22 mouse cellular contexts compared by ENCODE assay signal in the genomic region with DNA sequence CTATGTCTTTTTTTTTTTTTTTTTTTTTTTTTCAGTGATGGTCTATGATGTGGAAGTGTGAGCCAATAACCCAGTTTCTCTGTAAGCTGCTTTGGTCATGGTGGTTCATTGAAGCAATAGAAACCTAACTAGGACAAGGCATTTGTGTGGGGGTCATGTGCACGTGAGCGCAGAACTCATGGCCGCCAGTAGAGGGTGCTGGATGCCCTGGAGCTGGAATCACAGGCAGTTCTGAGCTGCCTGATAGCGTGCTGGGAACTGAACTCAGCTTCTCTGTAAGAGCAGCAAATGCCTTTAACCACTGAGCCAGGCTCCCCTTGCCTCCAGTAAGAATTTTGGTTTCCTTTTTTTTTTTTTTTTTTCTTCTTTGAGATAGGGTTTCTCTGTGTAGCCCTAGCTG. TPM values are rescaled to one million over a fixed set of nuclear protein-coding genes. Genes with fewer than 3 reads are reported as not detected.
DNase-seq lines count a peak whose midpoint lies in the region; ATAC-seq and TF ChIP-seq lines count a peak whose summit lies in the region.
"Had no signal": no experiment of that assay in that cellular context is flagged by ENCODE, and none has a peak within 500 bp of the region (broad histone marks: within the 10 kb centered on the region; RNA-seq: fewer than 3 reads in every experiment).

No protein-coding gene starts in this region.

- no peak overlapping the region for H3K4me2 ChIP-seq in liver, embryonic 14.5 days (ENCODE audit: low read depth)
- H3K4me2 ChIP-seq: embryonic facial prominence, embryonic 13.5 days; forebrain, embryonic 15.5 days; hindbrain, embryonic 12.5 days; limb, embryonic 12.5 days; lung, embryonic 14.5 days; midbrain, embryonic 12.5 days had no signal

- H3K27ac ChIP-seq in layer of hippocampus, adult 2 months = no peak overlapping the region
- no peak overlapping the region for H3K27ac ChIP-seq in ES-E14 (ENCODE audit: insufficient read depth, low read depth, low read length, poor library complexity, severe bottlenecking)
- H3K27ac ChIP-seq in liver, embryonic 14.5 days = no peak overlapping the region
- H3K27ac ChIP-seq: embryonic facial prominence, embryonic 13.5 days; forebrain, embryonic 15.5 days; heart, embryonic 10.5 days; hindbrain, embryonic 12.5 days; limb, embryonic 12.5 days; midbrain, embryonic 12.5 days had no signal

- ATAC-seq in liver, embryonic 14.5 days (ENCODE audit: insufficient read depth) = no peak
- ATAC-seq: forebrain, embryonic 15.5 days had no signal

- peaks cover 2% of the 10 kb centered on the region; the same call in 1 of the 2 replicates for H3K27me3 ChIP-seq in E14TG2a.4 (ENCODE audit: insufficient read depth, low read length)
- no peaks in the 10 kb centered on the region for H3K27me3 ChIP-seq in liver, embryonic 14.5 days (ENCODE audit: control insufficient read depth, insufficient read depth, low read length)
- H3K27me3 ChIP-seq: embryonic facial prominence, embryonic 13.5 days; forebrain, embryonic 15.5 days; hindbrain, embryonic 12.5 days; limb, embryonic 12.5 days; midbrain, embryonic 12.5 days had no signal

- WGBS in liver, embryonic 14.5 days (ENCODE audit: insufficient replicate concordance) = 80% methylated on average over 4 of the region's 4 CpGs

- no peak overlapping the region for H3K4me3 ChIP-seq in layer of hippocampus, adult 2 months
- H3K4me3 ChIP-seq in E14TG2a.4 (replicated peaks; ENCODE audit: low read length) = no peak overlapping the region
- H3K4me3 ChIP-seq in ES-E14 (ENCODE audit: insufficient read depth in 1 of 2, low read depth in 1 of 2, low read length in 2 of 2, poor library complexity in 1 of 2, severe bottlenecking in 1 of 2) = no peak overlapping the region
- no peak overlapping the region for H3K4me3 ChIP-seq in liver, embryonic 14.5 days (ENCODE audit: insufficient read depth in 1 of 2, low read depth in 2 of 2, low read length in 2 of 2)
- H3K4me3 ChIP-seq: embryonic facial prominence, embryonic 13.5 days; forebrain, embryonic 15.5 days; heart, embryonic 10.5 days; hindbrain, embryonic 12.5 days; limb, embryonic 12.5 days; midbrain, embryonic 12.5 days had no signal

- H3K36me3 ChIP-seq in E14TG2a.4 (ENCODE audit: insufficient read depth, low read length) (no peaks in the 10 kb centered on the region), ES-E14 (ENCODE audit: control insufficient read depth, insufficient read depth, low read length, poor library complexity, severe bottlenecking) (no peaks in the 10 kb centered on the region)
- no peaks in the 10 kb centered on the region for H3K36me3 ChIP-seq in liver, embryonic 14.5 days (replicated peaks; ENCODE audit: control insufficient read depth, insufficient read depth, low read depth)
- H3K36me3 ChIP-seq: embryonic facial prominence, embryonic 13.5 days; forebrain, embryonic 15.5 days; heart, embryonic 10.5 days; hindbrain, embryonic 12.5 days; limb, embryonic 12.5 days; midbrain, embryonic 12.5 days had no signal

- no peak for TF ChIP-seq EP300 in liver, embryonic 14.5 days (IDR thresholded peaks at IDR 0.05; ENCODE audit: low read depth)

- DNase-seq in layer of hippocampus, adult 2 months (ENCODE audit: low spot score in 2 of 2) = no peak
- DNase-seq in layer of hippocampus, postnatal 14 days (ENCODE audit: low spot score in 2 of 2) = no peak
- DNase-seq in ES-E14 (ENCODE audit: low read depth, low spot score) = peak; percentile 42
- DNase-seq in liver, embryonic 14.5 days (ENCODE audit: low read depth in 3 of 3, low spot score in 3 of 3) = no peak
- no peak for DNase-seq in urinary bladder, postnatal 25 days (ENCODE audit: low spot score)
- DNase-seq in urinary bladder, postnatal 36 days (ENCODE audit: low spot score in 2 of 2) = no peak
- DNase-seq: adrenal gland, postnatal 10 days; B cell, adult 2 months; cerebellum, adult 11 months; cerebellum, postnatal 10 days; gastrocnemius, postnatal 36 days; kidney, postnatal 4 days; lung, embryonic 14.5 days; right cerebral cortex, postnatal 4 days; thymus, postnatal 25 days had no signal

- peaks cover 29% of the 10 kb centered on the region for H3K4me1 ChIP-seq in E14TG2a.4 (replicated peaks; ENCODE audit: low read depth, low read length)
- H3K4me1 ChIP-seq in ES-E14 (ENCODE audit: control insufficient read depth in 2 of 2, insufficient read depth in 2 of 2, low read length in 2 of 2, poor library complexity in 1 of 2) = peaks cover 0 to 2% of the 10 kb centered on the region in 2 experiments; a peak in 1 of 4 replicates
- H3K4me1 ChIP-seq in liver, embryonic 14.5 days (replicated peaks; ENCODE audit: control insufficient read depth in 2 of 2, insufficient read depth in 2 of 2, low read length in 1 of 2) = peaks cover 18 to 19% of the 10 kb centered on the region in 2 experiments
- H3K4me1 ChIP-seq: embryonic facial prominence, embryonic 13.5 days; forebrain, embryonic 15.5 days; heart, embryonic 10.5 days; hindbrain, embryonic 12.5 days; limb, embryonic 12.5 days; midbrain, embryonic 12.5 days had no signal

- H3K9me3 ChIP-seq in E14TG2a.4 (ENCODE audit: low read length) (peaks cover under 1% of the 10 kb centered on the region; the same call in 1 of the 2 replicates), ES-E14 (ENCODE audit: control insufficient read depth, insufficient read depth, low read depth, low read length) (no peaks in the 10 kb centered on the region)
- no peaks in the 10 kb centered on the region; the same call in 1 of the 2 replicates for H3K9me3 ChIP-seq in liver, embryonic 14.5 days (ENCODE audit: control insufficient read depth, low read length)
- H3K9me3 ChIP-seq: embryonic facial prominence, embryonic 13.5 days; forebrain, embryonic 15.5 days; heart, embryonic 10.5 days; hindbrain, embryonic 12.5 days had no signal

- no peak overlapping the region for H3K9ac ChIP-seq in ES-E14 (ENCODE audit: insufficient read depth, low read depth, low read length, poor library complexity, severe bottlenecking)
- H3K9ac ChIP-seq in liver, embryonic 14.5 days (replicated peaks) = no peak overlapping the region
- H3K9ac ChIP-seq: embryonic facial prominence, embryonic 13.5 days; forebrain, embryonic 15.5 days; hindbrain, embryonic 12.5 days; limb, embryonic 12.5 days; lung, embryonic 14.5 days; midbrain, embryonic 12.5 days had no signal

- in situ Hi-C loops in ES-E14 (cut with MboI; ENCODE audit: low sequenced_read_pairs in 2 of 2, unreplicated experiment in 2 of 2) = no loop called here

- TF ChIP-seq CTCF in layer of hippocampus, adult 2 months (conservative IDR thresholded peaks at IDR 0.05) = peak; percentile 27
- peak; percentile 63 for TF ChIP-seq CTCF in E14TG2a.4 (conservative IDR thresholded peaks at IDR 0.05; ENCODE audit: low read length)
- peak; percentile 66 for TF ChIP-seq CTCF in liver, embryonic 14.5 days (IDR thresholded peaks at IDR 0.05; ENCODE audit: low read depth)

TF ChIP-seq in ES-E14, 5 proteins besides CTCF, POLR2A, EP300 and RAD21:
- TF ChIP-seq MAFK (IDR thresholded peaks at IDR 0.05; ENCODE audit: insufficient read depth, low read depth, low read length) (no peak), HCFC1 (IDR thresholded peaks at IDR 0.05; ENCODE audit: borderline replicate concordance, insufficient read depth, low read length) (no peak), ZNF384 (IDR thresholded peaks at IDR 0.05; ENCODE audit: low read depth, low read length) (no peak), ZC3H11A (IDR thresholded peaks at IDR 0.05; ENCODE audit: borderline replicate concordance, low read depth, low read length) (no peak), CHD2 (IDR thresholded peaks at IDR 0.05; ENCODE audit: low read depth, low read length) (no peak)

RNA-seq across cellular contexts. Expression of a gene that starts 18.7 kb away (rescaled TPM):
- total RNA-seq in layer of hippocampus, adult 2 months (2021) = 10 to 100 TPM; 24.2 to 28.2 TPM
- 10 to 100 TPM; 21.2 to 25.8 TPM for total RNA-seq in layer of hippocampus, postnatal 14 days (2021)
- total RNA-seq in ES-E14 (2012; rRNA removed) = 28.1 and 31.9 TPM in 2 replicates
- polyA plus RNA-seq in liver, embryonic 14.5 days (2012; rRNA removed) = 11.5 and 12.0 TPM in 2 replicates
- 13.5 and 14.6 TPM in 2 replicates for polyA plus RNA-seq in liver, embryonic 14.5 days (2014; fragmentation: Nextera tagmentation; extraction: Ambion mirVana)

RNA-seq across cellular contexts. Expression of a gene that starts 56.3 kb away (rescaled TPM):
- total RNA-seq in layer of hippocampus, adult 2 months (2021) = 1 to 10 TPM; 1.0 to 1.1 TPM
- total RNA-seq in layer of hippocampus, postnatal 14 days (2021) = 1 to 10 TPM; 1.4 TPM
- total RNA-seq in ES-E14 (2012; rRNA removed) = 0.26 and 0.40 TPM in 2 replicates
- polyA plus RNA-seq in liver, embryonic 14.5 days (2012; rRNA removed) = 0.52 and 0.61 TPM in 2 replicates
- polyA plus RNA-seq in liver, embryonic 14.5 days (2014; fragmentation: Nextera tagmentation; extraction: Ambion mirVana) = 0.18 and 0.25 TPM in 2 replicates
